Mouse (Mus musculus) hindbrain, embryonic 14.5 days (tissue): ENCODE results near the gene Tmem127. TPM values are rescaled to one million over a fixed set of nuclear protein-coding genes. Genes with fewer than 3 reads are reported as not detected.
"Not testable (repeated sequence)": the region's sequence is repeated elsewhere in the genome, so short reads cannot be mapped to it uniquely, and the experiment has no call there.

Source experiments
- ATAC-seq: fragments of 200-750 bp; cut with Nextera tagmentation; 2 replicates; pipeline ENCODE4 v1.8.0; 2017; ENCODE audit warnings: moderate number of reproducible peaks, mild to moderate bottlenecking, moderate TSS enrichment, moderate library complexity; ENCODE audit not compliant: low FRiP score
- DNase-seq: peaks from one replicate; pipeline ENCODE4 v3.0.0-alpha.2; 2015; ENCODE audit warnings: low spot score
- H3K27ac ChIP-seq: fragments of 300-500 bp; sonication (generic); 2 replicates; pipeline ENCODE4 v1.5.1; 2014; ENCODE audit warnings: mild to moderate bottlenecking, moderate library complexity
- H3K27me3 ChIP-seq: fragments of 300-500 bp; sonication (generic); 2 replicates; pipeline ENCODE4 v1.6.1; 2014; ENCODE audit warnings: mild to moderate bottlenecking, low read length, mixed read lengths; ENCODE audit not compliant: control insufficient read depth, insufficient read depth
- H3K36me3 ChIP-seq: fragments of 300-500 bp; sonication (generic); replicated peaks from 2 replicates; pipeline ENCODE4 v1.6.1; 2014; ENCODE audit not compliant: control insufficient read depth, insufficient read depth
- H3K4me1 ChIP-seq: fragments of 300-500 bp; sonication (generic); replicated peaks from 2 replicates; pipeline ENCODE4 v1.6.1; 2014; ENCODE audit warnings: antibody characterized with exemption, low read length, mixed read lengths; ENCODE audit not compliant: control insufficient read depth, insufficient read depth
- H3K4me2 ChIP-seq: fragments of 300-500 bp; sonication (generic); replicated peaks from 2 replicates; pipeline ENCODE4 v1.6.1; 2014; ENCODE audit warnings: mild to moderate bottlenecking, moderate library complexity
- H3K4me3 ChIP-seq: fragments of 300-500 bp; sonication (generic); replicated peaks from 2 replicates; pipeline ENCODE4 v1.5.1; 2014; ENCODE audit warnings: mild to moderate bottlenecking, low read length
- H3K9ac ChIP-seq: fragments of 300-500 bp; sonication (generic); 2 replicates; pipeline ENCODE4 v1.6.1; 2014
- H3K9me3 ChIP-seq: fragments of 300-500 bp; sonication (generic); 2 replicates; pipeline ENCODE4 v1.6.1; 2016; ENCODE audit warnings: low read length; ENCODE audit not compliant: control insufficient read depth
- WGBS: fragments of 180-500 bp; shearing (Covaris S2); extraction: QIAGEN DNeasy Blood & Tissue Kit; methylation state at CpG from one replicate; pipeline ENCODE4 v1.1.7; 2014; 5-methylcytosine and 5-hydroxymethylcytosine counted together
- polyA plus RNA-seq: library from polyadenylated mRNA; unstranded; fragments of >200 nt; fragmentation: Nextera tagmentation; extraction: Ambion mirVana; gene quantifications from 2 replicates; pipeline ENCODE4 v1.2.1, GENCODE M21; 2014

The Tmem127 gene
- 43.0 and 47.3 TPM in 2 replicates for polyA plus RNA-seq

DNA sequence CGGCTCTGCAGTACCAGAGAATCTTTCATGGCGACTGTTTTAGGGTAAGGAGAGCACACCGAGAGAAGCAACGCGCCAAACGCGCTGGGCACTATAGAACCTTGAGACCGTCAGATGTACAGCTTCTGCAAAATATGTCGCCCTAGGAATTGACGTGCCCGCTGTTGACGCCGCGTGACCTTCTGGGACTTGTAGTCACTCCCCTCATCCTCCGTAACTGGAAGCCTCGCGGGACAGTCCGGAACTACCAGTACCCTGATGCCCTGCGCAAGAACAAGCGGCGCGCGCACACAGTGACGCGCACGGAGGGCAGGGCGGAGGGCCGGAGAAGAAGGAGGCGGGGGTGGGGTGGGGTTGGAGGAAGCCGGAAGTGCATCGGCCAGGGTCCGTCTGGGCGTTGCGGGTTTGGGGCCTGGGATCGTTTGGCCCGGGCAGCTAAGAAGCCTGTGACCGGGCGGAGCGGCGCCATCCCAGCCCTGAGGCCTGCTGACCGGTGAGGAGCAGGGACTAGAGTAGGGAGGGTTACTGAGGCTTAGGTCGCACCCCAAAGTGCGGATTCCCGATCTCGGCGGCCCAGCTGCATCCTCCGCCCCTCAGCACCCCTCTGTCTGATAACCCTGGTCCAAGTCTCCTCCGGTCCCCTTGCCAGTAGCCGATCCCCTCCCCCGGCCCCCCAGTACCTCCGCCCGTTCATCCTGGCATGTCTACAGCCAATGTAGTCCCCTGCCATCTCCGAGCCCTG lies at the start of gene Tmem127, which contains the start of gene Ciao1:
Gene Tmem127, plus strand, starts transcription at position 317 of the 742 bp plus-strand sequence.
Gene Ciao1, minus strand, starts transcription at position 225 of the 742 bp plus-strand sequence.
- Histone ChIP-seq H3K27ac (peak within 1 kb of the TSS; percentile 84), H3K4me1 (peaks cover 15% of the 10 kb centered on the region), H3K9me3 (no peaks in the 10 kb centered on the region), H3K4me2 (peak within 1 kb of the TSS; percentile 84), H3K4me3 (peak within 1 kb of the TSS; percentile 90), H3K27me3 (no peaks in the 10 kb centered on the region), H3K9ac (peak within 1 kb of the TSS; percentile 88), H3K36me3 (peaks cover 41% of the 10 kb centered on the region)
- WGBS: under 1% methylated on average over 52 of the region's 53 CpGs
- peak; percentile 100 for DNase-seq
- ATAC-seq: peak; percentile 98

DNA sequence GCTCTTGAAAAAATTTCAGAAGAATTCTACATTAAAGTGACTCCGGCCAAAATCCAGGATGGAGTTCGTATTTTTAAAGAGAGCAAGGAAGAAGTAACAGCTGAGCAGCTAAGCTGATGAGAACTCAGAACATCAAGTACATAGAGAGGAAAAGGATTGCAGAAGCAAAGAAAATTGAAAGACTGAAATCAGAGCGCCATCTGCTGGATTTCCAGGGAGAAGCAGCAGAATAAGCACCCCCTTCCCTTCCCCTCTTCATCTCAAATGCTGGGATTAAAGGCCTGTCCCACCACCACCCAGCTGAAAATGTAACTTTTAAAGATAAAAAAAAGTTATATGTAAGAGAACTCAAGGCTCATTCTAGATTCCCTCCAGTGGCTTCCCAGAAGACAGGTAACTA lies 42.8 kb upstream of the Tmem127 start:
- 41% methylated on average over 3 of the region's 3 CpGs for WGBS
- no peak for ATAC-seq
- no peaks in the 10 kb centered on the region for H3K9me3 ChIP-seq
- H3K36me3 ChIP-seq: peaks cover 8% of the 10 kb centered on the region; the same call in 1 of the 2 replicates
- peaks cover 12% of the 10 kb centered on the region; the same call in 1 of the 2 replicates for H3K4me1 ChIP-seq
- DNase-seq: peak; percentile 85
- no peak overlapping the region for H3K27ac ChIP-seq
- H3K4me2 ChIP-seq: no peak overlapping the region
- no peak overlapping the region for H3K9ac ChIP-seq
- no peaks in the 10 kb centered on the region for H3K27me3 ChIP-seq
- H3K4me3 ChIP-seq: no peak overlapping the region

DNA sequence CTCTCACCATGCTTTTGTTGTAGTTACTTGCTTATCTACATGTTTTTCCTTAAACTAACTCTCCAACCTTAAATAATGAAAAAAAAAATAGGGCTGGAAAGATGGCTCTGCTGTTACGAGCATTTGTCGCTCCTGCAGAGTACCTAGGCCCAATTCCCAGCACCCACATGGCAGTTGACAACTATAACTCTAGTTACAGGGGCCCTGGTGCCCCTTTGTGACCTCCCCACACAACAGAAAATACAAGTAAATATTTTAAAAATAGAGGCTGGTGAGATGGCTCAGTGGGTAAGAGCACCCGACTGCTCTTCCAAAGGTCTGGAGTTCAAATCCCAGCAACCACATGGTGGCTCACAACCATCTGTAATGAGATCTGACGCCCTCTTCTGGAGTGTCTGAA lies 41.8 kb upstream of the Tmem127 start:
- not testable (repeated sequence) for DNase-seq, H3K27ac ChIP-seq, ATAC-seq, H3K9me3 ChIP-seq, H3K4me2 ChIP-seq, H3K4me3 ChIP-seq, H3K9ac ChIP-seq, H3K27me3 ChIP-seq
- 86% methylated on average over 4 of the region's 4 CpGs for WGBS
- peaks cover 12% of the 10 kb centered on the region; the same call in 1 of the 2 replicates for H3K4me1 ChIP-seq
- H3K36me3 ChIP-seq: peaks cover 14% of the 10 kb centered on the region

DNA sequence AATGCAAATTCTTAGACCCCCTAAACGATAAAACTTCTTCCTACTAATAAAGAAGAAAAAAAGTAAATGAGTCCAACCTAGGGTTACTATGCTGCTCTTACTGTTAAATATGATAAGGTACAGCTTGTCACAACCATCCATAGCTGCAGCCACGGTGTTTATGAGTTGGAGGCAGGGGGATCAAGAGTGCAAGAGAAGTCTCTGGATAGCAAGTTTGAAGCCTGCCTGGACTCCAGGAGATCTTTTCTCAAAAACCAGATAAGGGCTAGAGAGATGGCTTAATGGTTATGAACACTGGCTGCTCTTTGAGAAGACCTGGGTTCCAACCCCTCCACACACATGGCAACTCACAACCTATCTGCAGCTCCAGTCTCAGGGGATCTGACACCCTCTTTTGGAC lies 40.8 kb upstream of the Tmem127 start:
- Histone ChIP-seq H3K9me3 (no peaks in the 10 kb centered on the region), H3K4me1 (peaks cover 12% of the 10 kb centered on the region; the same call in 1 of the 2 replicates), H3K27me3 (no peaks in the 10 kb centered on the region), H3K27ac (no peak overlapping the region), H3K4me3 (no peak overlapping the region), H3K36me3 (peaks cover 23% of the 10 kb centered on the region), H3K9ac (no peak overlapping the region), H3K4me2 (no peak overlapping the region)
- WGBS: 99% methylated on average over 2 of the region's 2 CpGs
- no peak for DNase-seq
- no peak for ATAC-seq

DNA sequence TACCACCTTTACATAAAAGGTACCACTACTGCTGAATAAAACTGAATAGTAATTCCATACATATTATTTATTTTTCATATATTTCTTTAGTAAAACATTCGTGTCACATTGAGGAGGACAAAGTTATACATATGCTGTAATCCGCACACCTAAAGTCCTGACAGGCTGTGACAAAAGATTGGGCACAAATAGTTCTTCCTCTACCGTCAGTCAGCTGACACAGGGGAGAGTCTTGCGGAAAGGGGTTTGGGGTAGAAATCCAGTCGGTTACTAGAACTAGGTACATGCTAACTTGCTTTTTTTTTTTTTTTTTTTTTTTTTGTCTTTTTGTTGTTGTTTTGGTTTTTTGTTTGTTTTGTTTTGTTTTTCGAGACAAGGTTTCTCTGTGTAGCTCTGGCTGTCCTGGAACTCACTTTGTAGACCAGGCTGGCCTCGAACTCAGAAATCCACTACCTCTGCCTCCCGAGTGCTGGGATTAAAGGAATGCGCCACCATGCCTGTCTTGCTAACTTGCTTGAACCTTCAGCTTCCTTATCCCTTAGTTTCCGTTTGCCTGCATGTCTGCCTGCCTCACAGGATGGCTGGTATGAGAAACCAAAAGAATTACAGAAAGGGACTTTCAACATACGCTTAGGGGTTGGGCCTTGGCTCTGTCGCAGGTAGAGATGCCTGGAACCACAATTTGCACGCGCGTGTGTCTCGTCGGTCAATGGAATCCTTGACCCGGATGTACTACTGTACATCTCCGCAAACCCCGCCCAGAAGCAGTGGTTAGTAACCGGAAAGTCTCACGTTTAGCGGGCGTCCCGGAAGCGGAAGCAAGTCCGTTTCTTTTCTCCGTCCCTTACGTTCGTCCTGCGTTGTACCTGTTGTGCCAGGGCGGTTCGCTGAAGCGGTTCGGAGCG lies 39.9 kb upstream of the Tmem127 start, which contains the start of the genes 1810024B03Rik and Snrnp200:
Gene 1810024B03Rik, minus strand, starts transcription at position 734 of the 905 bp plus-strand sequence.
Gene Snrnp200, plus strand, starts transcription at position 840 of the 905 bp plus-strand sequence.
- peak; percentile 95 for DNase-seq

DNA sequence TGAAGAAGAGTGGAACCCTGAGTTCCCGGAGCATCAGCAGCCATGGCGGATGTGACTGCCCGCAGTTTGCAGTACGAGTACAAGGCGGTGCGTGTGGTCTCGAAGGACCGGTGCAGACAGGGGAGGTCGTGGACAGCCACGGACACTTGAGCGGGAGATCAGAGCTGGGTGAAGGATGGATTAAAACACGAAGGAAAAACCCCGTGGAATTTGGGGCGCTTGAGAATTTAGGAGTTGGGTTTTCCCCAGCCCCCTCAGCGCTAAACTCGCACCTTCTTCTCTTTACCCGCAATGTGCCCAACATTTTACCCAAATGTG lies 39.3 kb upstream of the Tmem127 start:
- Histone ChIP-seq H3K27ac (peak overlapping the region; percentile 83), H3K9me3 (no peaks in the 10 kb centered on the region), H3K9ac (peak overlapping the region; percentile 87), H3K4me1 (peaks cover 12% of the 10 kb centered on the region; the same call in 1 of the 2 replicates), H3K4me3 (peak overlapping the region; percentile 91), H3K36me3 (peaks cover 31% of the 10 kb centered on the region), H3K27me3 (no peaks in the 10 kb centered on the region), H3K4me2 (peak overlapping the region; percentile 92)
- DNase-seq (no peak), ATAC-seq (no peak)
- under 1% methylated on average over 17 of the region's 17 CpGs for WGBS

More for the DNA sequence above, 39.9 kb upstream of the Tmem127 start, which contains the start of the genes 1810024B03Rik and Snrnp200:
- peaks cover 12% of the 10 kb centered on the region; the same call in 1 of the 2 replicates for H3K4me1 ChIP-seq
- peaks cover 24% of the 10 kb centered on the region for H3K36me3 ChIP-seq
- H3K9me3 ChIP-seq: no peaks in the 10 kb centered on the region
- H3K4me3 ChIP-seq: peak within 1 kb of the TSS; percentile 91
- peak; percentile 98 for ATAC-seq
- H3K27ac ChIP-seq: peak within 1 kb of the TSS; percentile 83
- peak within 1 kb of the TSS; percentile 92 for H3K4me2 ChIP-seq
- H3K9ac ChIP-seq: peak within 1 kb of the TSS; percentile 87
- WGBS: 13% methylated on average over 36 of the region's 36 CpGs
- no peaks in the 10 kb centered on the region for H3K27me3 ChIP-seq

DNA sequence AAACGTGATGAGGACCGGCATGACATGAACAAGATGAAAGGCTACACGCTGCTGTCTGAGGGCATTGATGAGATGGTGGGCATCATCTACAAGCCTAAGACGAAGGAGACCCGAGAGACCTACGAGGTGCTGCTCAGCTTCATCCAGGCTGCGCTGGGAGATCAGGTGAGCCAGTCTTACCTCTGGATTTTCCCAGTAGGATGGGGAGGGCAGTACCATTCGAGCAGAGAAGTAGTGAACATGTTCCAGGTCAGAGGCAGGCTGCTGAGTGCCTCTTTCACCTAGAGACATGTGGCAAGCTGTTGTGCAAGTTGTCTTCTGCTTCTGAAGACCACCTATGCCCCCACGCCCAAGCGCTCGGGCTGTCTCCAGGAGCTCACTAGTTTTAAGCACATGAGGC lies 37.0 kb upstream of the Tmem127 start:
- Histone ChIP-seq H3K4me1 (peaks cover 12% of the 10 kb centered on the region; the same call in 1 of the 2 replicates), H3K9ac (no peak overlapping the region), H3K4me3 (no peak overlapping the region), H3K27me3 (no peaks in the 10 kb centered on the region), H3K27ac (no peak overlapping the region), H3K9me3 (no peaks in the 10 kb centered on the region), H3K36me3 (peaks cover 53% of the 10 kb centered on the region), H3K4me2 (no peak overlapping the region)
- ATAC-seq (no peak), DNase-seq (no peak)
- 94% methylated on average over 11 of the region's 11 CpGs for WGBS

DNA sequence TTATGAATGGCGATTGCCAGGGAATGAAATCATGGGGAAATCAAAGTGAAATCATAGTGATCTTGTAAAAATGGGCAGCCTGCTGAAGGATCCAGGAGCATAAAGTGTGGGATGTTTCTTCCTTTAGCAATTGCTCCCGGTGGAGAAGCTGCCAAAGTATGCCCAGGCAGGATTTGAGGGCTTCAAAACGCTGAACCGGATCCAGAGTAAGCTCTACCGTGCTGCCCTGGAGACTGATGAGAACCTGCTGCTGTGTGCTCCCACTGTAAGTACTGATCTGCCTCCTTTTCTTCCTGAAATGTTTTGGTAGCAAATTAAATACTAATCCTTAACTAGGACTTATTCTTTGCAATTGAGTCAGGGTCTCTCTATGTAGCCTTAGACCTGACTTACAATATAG lies 30.0 kb upstream of the Tmem127 start:
- Histone ChIP-seq H3K27me3 (no peaks in the 10 kb centered on the region), H3K36me3 (peaks cover 100% of the 10 kb centered on the region), H3K4me3 (no peak overlapping the region), H3K4me1 (no peaks in the 10 kb centered on the region), H3K27ac (no peak overlapping the region), H3K9ac (no peak overlapping the region), H3K9me3 (no peaks in the 10 kb centered on the region), H3K4me2 (no peak overlapping the region)
- WGBS: 95% methylated on average over 5 of the region's 5 CpGs
- no peak for DNase-seq
- no peak for ATAC-seq

DNA sequence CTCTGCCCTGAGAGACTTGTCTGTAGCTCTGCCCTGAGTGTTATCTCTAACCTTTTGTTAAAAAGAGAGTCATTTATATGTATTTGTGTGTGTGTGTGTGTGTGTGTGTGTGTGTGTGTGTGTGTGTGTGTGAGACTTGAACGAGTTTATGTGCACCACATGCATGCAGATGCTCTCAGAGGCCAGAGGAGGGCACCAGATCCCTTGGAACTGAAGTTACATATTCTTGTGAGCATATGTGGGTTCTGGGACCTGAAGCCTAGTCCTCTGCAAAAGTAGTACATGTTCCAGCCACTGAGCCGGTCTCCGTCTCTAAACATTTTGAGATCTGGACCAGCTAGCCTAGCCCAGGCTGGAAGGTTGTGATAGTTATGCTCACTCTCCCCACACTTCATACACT lies 22.4 kb upstream of the Tmem127 start:
- Histone ChIP-seq H3K27me3 (no peaks in the 10 kb centered on the region), H3K4me1 (no peaks in the 10 kb centered on the region), H3K9me3 (no peaks in the 10 kb centered on the region), H3K4me3 (no peak overlapping the region), H3K27ac (no peak overlapping the region), H3K36me3 (peaks cover 99% of the 10 kb centered on the region), H3K9ac (no peak overlapping the region), H3K4me2 (no peak overlapping the region)
- no peak for ATAC-seq
- no peak for DNase-seq
- WGBS: 100% methylated on average over 3 of the region's 3 CpGs
